Mouse (Mus musculus) hindlimb bud, embryonic 11.5 days (tissue): ENCODE data around the gene AL607142.1.

ENCODE experiments used
- DNase-seq: peaks from one replicate; pipeline ENCODE4 v3.0.0-alpha.2; 2012; ENCODE audit warnings: low read depth, low spot score; ENCODE audit errors: extremely low spot score

Gene AL607142.1

DNA sequence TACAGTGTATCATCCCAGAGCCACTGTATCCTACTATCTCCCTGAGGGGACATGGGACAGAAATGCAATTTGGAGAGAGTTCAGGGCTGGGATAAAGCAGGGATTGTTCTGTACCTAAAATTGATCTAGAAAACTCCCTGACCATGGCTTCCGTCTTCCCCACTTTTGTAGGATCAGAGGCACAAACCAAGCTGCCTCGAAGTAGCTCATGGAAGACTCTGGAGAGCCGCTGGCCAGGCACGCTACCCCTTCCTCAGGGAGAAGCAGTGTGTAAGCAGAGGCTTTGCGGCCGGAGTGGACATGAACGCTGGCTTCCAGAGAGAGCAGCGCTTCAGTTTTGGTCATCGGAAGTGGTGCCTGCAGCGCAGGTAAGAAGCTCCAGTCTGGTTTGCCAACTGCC is at the start of gene AL607142.1:
Gene AL607142.1, plus strand, starts transcription at position 301 of the 400 bp plus-strand sequence.
- no peak for DNase-seq

DNA sequence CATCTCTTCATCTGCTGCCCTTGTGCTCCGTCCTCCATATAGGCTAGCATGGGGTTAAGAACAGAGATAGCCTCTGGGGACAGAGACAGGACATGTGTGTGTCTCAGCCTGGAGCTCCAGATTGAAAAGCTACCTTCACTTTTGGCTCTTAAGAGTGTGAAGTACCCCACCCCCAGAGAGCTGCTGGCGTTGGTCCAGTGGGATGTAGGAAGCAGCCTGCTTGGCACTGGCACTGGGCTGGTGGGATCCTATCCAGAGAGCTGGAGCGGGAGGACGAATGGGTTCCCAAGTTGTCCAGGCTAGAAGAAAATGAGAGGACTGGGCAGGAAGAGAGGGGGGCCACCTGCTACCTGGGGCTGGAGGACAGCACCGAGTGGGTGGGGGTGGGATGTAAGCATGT is 46.4 kb upstream of the AL607142.1 start:
- DNase-seq: no peak

- no peak for DNase-seq
Observed at GRCm38 (mm10) chr4:120022392-120022791, 42.4 kb upstream of the AL607142.1 start.

DNA sequence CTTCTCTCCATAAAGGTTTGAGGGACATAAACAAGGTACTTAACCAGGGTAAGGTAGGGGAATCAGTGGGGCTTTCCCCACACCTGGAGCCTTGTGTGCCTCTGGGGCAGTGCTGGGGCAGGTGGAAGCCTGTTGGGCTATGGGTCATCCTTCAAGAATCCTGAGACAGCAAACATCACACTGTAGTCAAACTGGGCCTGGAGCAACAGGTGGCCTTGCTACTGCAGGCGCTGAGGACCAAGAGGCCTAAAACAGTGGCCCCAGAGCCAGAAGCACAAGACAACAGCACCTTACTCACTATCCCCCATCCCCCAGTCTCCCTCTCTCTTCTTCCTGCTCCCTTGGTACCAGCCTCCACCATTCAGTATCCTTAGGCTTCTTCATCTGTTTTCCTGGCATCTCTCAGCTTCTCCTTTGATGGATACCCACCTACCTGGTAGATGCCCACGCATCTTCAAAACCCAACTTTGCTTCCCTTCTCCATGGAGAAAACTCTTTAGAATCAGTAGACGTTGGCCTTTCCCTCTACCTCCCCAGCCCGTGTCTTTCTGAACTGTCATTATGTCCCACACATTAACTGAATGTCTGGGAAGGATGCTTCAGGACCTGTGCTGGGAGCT is 41.5 kb upstream of the AL607142.1 start:
- DNase-seq: no peak

GRCm38 (mm10) chr4:120024071-120024470 is 40.7 kb upstream of the AL607142.1 start:
- no peak for DNase-seq

GRCm38 (mm10) chr4:120027671-120028070 is 37.1 kb upstream of the AL607142.1 start:
- no peak for DNase-seq

DNA sequence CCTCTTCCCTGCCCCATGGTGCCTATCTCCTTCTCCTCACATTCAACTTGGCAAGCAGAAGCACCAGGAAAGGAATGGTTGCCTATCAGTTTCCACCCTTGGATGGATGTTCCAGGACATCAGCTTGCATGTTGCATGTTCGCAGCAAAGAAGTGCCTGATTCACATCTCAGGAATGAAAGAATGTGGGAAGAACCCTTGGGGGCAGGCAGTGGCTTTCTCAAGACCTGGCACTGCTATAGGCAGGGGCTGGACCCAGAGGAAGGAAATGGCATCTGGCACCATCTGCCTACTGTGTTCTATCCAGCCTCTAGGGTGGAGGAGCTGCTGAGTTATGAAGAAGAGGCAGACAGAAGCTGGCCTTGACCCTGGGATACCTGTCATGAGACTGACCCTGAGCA is 34.9 kb upstream of the AL607142.1 start:
- DNase-seq: no peak

- DNase-seq: no peak
Observed at GRCm38 (mm10) chr4:120032320-120032983, 32.3 kb upstream of the AL607142.1 start.

GRCm38 (mm10) chr4:120032984-120033355 is 31.8 kb upstream of the AL607142.1 start:
- DNase-seq: no peak

DNA sequence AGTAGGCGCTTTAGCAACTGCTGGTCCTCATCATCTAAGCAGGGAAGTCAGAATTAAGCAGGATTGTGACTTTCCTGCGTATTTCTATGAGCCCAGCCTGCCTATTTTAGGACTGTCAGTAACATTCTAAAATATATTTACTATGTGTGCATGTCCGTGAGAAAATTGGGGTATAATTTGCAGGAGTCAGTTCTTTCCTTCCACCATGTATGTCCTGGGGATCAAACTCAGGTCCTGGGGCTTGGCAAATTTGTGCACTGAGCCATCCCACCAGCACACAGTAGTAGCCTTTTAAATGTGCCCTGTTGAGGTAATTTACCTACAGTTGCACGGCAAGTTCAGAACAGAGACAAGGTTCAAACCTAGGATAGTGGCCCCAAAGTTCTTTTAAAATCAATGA is 28.5 kb upstream of the AL607142.1 start:
- DNase-seq: no peak

DNA sequence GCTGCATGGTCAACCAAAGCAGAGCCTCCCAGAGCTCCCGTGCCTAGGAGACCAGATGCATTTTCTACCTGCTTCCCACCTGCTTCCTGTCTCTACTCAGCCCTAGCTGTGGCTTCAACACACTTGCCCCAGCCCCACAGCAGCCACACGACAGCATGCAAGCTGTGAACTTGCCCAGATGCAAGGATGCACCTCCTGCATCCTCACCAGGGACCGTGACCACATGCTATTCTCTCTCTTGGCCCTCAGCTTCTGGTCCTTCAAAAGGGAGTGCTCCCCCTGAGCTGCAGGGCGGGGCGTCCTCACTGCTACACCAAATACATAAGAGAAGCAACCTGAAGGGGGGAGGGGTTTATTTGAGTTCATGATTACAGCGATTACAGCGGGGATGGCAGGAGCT is 27.8 kb upstream of the AL607142.1 start:
- DNase-seq: no peak

GRCm38 (mm10) chr4:120041520-120041919 is 23.3 kb upstream of the AL607142.1 start:
- no peak for DNase-seq

GRCm38 (mm10) chr4:120042480-120042879 is 22.3 kb upstream of the AL607142.1 start:
- DNase-seq: no peak

DNA sequence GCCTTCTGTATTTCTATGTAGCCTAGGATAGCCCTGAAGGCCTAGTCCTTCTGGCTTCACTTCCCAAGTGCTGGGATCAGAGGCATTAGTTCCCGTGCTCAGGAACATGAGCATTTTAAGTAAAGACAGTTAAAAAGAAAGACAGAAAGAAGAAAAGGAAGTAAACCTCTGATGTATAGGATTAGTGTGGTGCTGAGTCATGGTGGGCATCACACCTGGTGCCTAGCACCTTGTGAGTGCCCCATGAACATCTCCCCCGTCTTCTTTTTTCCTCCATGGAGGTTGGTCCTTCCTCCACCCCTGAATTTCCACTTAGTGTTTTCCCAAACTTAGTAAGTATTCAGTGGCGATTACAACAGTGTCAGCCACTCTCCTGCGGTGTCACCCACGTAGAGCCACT is 20.2 kb upstream of the AL607142.1 start:
- no peak for DNase-seq

DNA sequence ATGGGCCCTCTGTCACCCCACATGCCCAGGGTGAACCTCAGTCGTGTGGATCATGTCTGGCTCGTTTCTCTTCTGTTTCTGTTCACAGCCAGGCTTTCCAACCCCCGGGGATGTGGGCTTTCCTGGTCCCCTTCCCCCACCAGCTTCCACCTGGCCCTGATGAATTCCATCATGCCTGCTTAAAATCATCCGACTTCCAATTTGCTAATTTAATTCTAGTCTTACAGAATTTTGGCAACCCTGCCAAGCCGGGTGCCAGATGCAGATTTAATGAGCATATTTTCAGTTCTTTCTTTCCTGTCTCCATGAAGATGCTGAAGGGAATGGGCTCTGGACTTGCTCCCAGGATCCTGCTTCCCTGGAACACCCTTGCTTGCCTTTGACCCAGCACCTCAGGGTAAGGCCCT is 19.7 kb upstream of the AL607142.1 start:
- DNase-seq: no peak

- DNase-seq: no peak
Observed at GRCm38 (mm10) chr4:120045871-120046270, 18.9 kb upstream of the AL607142.1 start.

- DNase-seq: no peak
Observed at GRCm38 (mm10) chr4:120047060-120047459, 17.7 kb upstream of the AL607142.1 start.

DNA sequence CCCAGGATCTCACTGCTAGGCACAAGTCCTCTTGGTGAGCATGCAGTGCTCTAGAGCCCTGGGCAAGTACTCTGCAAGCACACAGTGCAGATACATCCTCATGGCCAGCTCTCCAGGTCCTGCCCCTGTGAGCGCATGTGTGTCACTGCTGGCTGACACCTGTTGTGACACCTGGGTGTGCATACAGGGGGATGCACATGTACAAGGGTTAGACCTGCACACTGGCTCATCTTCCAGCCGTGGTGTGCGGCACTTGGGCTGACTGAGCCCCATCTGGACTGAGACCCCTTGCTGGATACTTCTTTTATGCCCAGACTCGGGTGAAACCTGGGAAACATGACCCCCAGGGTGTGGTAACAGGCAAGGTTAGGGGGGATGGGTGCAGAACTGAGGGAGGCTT is 16.5 kb upstream of the AL607142.1 start:
- no peak for DNase-seq

DNA sequence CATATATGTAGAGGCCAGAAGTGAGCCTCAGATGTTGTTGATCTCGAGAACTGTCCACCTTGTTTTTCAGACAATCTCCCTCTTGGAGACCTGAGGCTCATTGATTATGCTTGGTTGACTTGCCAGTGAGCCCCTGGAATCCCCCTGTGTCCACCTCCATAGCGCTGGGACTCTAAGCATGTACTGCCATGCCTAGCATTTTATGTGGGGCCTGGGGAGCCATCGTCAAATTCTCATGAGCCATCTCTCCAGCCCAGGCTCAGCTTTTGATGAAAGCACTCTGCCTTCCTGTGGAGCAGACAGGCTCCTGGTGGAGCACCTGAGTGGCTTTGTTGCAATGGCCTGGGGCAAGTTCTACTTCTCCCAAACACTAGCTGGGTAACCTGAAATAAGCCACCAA is 14.9 kb upstream of the AL607142.1 start:
- no peak for DNase-seq

- DNase-seq: no peak
Observed at GRCm38 (mm10) chr4:120052481-120052880, 12.3 kb upstream of the AL607142.1 start.

GRCm38 (mm10) chr4:120053026-120054005 is 11.5 kb upstream of the AL607142.1 start:
- DNase-seq: no peak

- DNase-seq: no peak
Observed at GRCm38 (mm10) chr4:120054145-120054544, 10.7 kb upstream of the AL607142.1 start.
